Mouse (Mus musculus) granulocyte monocyte progenitor cell, adult 5-6 weeks (primary cell): ENCODE measurements around the gene Hipk1. TPM values are rescaled to one million over a fixed set of nuclear protein-coding genes. Genes with fewer than 3 reads are reported as not detected.
A peak's percentile ranks its signal among the peaks of the same experiment; 100 is the strongest.
"Not testable (repeated sequence)": the region's sequence is repeated elsewhere in the genome, so short reads cannot be mapped to it uniquely, and the experiment has no call there.

Experiments
- ATAC-seq: replicated peaks from 2 replicates; pipeline ENCODE4 v1.8.0; 2016; ENCODE audit warnings: mild to moderate bottlenecking, moderate TSS enrichment, inconsistent platforms; ENCODE audit not compliant: poor library complexity, severe bottlenecking
- total RNA-seq, 2 experiments: library from RNA; stranded (forward) in 1 of 2; stranded (reverse) in 1 of 2; fragments of 200-712, 200-1000 nt in 1 of 2; fragments of >200 nt in 1 of 2; fragmentation: Nextera tagmentation in 1 of 2; gene quantifications; 2 replicates each; pipeline ENCODE4 v1.2.3; 2014 to 2017

The Hipk1 gene
- total RNA-seq, 2 experiments from 2014 or later, result 56.8 to 96.0 TPM

GRCm38 (mm10) chr3:103799507-103799906 is 8.1 kb upstream of the Hipk1 start:
- no peak for ATAC-seq

DNA sequence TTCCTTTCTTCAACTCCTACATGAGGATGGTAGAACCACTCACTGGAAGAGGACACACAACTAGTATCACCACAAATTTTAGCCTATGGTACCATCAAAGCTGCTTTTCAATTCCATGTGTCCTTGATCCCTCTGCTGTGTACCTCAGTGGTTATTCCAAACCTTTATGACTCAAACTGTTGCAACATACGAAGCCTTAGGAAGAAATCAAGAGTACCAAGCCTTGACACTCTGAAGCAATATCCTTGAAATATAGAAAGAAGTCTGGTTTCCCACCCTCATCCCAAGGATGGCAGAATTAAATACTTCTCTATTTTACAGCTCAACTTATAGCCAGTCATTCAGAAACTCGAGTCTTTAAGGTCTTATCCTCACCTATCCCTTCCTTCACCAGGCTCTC is 5.0 kb upstream of the Hipk1 start:
- ATAC-seq, result peak; percentile 73

DNA sequence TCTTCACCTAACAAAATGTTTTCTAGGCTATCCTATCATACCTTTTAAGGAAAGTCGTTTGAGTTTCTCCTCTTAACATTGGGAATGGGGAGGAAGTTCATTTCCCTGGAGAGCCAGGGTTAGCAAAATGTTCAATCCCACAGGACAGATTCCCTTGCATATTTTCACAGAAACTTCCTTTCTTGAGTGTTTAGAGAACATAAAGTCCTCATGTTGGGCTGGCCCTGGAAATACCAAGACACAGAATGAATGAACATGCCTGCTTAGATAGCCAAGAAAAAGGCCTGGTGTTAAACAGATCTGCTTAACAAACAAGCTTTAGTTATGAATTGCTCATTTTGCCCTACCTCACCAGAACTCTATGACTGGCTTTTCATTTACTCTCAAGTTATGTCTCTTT is 1.2 kb upstream of the Hipk1 start:
- no peak for ATAC-seq

- not testable (repeated sequence) for ATAC-seq
Observed at GRCm38 (mm10) chr3:103792111-103792406, 696 bp upstream of the Hipk1 start.

GRCm38 (mm10) chr3:103790346-103791145 is 817 bp downstream of the Hipk1 start:
- ATAC-seq, result peak; percentile 7; the same call in 1 of the 2 replicates

- peak; percentile 10; the same call in 1 of the 2 replicates for ATAC-seq
Observed at GRCm38 (mm10) chr3:103789891-103790345, 1.4 kb downstream of the Hipk1 start.

- no peak for ATAC-seq
Observed at GRCm38 (mm10) chr3:103789096-103789495, 2.3 kb downstream of the Hipk1 start.

DNA sequence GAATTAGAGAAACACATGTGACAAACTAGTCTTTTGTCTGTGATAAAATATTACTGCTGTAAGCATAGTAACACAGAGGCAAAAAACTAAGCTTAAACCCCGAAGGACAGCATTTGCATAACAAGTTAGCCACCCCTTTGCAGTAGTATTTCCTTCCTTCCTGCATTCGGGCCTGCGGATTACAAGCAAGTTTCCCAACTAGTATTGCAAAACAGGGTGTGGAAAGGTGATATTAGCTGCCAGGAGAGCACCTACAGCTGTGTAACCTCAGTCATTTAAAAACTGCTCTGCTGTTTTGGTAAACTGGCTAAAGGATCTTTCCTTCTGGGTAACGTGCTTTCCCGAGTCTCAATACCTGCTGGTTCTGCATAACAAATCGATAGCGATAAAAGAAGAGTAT is 4.1 kb downstream of the Hipk1 start:
- peak; percentile 59 for ATAC-seq

DNA sequence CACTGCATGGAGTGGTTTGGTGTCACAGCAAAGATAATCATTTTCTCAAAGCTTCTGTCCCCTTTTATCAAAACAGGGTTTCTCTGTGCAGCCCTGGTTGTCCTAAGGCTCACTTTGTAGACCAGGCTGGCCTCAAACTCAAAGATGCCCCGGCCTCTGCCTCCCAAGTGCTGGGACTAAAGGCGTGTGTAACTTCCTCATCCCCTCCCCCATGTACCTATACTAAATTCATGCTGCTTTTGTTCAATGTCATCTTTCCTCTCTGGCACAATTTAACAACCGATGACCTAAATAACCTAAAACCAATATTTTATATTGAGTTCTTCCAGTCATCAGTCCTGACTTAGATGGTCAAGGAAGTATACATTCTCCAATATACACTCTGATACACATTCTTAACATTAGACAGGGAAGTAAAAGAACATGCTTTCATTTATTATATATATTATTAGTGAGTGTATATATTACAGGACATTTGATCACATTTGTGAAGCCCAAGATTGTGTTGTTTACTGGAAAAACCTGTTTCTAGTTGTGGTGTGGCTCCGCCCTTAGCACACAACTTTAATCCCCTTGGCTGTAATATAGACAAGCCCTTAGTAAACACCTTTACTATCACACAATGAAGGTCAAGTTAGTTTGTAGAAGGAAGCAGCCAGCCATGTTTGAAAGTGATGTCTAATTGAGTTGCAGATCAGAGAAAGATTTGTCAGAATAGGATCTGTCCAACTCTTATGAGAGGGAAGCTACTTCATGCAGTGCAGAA is 8.3 kb downstream of the Hipk1 start:
- no peak for ATAC-seq

DNA sequence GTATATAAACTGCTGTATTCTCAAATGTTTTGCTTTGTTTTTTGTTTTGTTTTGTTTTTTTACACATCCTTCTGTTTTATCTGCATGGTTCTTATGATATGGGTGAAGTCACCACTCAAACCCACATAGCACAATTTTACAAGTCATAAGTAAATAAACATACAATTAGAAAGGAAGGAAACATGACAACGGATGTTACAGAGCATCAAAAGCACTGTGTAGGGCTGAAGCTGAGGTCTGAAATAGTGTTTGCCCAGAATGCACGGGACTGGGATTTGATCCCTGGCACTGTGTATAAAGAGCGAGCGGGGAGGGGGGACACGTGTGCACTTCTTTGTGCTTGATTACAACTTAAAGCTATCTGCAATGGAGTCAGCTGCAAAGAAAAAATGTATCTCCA is 10.6 kb downstream of the Hipk1 start:
- no peak for ATAC-seq

DNA sequence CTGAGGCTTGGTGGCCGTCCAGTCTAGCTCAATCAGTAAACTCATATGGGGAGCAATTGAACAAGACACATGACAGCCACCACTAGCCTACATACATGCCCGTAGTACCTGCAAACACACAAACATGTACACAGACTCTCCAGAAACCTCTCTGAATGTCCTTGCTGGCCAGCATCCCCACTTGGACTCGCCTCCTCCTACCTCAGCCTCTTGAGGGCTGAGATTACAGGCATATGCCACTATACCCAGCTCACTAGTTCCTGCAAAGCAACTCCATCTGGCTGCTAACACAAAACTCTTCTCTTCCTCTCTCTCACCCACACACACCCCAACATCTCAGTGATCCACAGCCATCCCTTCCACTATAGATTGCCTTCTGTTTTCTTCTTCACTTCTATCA is 11.1 kb downstream of the Hipk1 start:
- no peak for ATAC-seq

- peak; percentile 56 for ATAC-seq
Observed at GRCm38 (mm10) chr3:103779183-103779582, 12.2 kb downstream of the Hipk1 start.

- ATAC-seq, result peak; percentile 60
Observed at GRCm38 (mm10) chr3:103778660-103779059, 12.7 kb downstream of the Hipk1 start.

GRCm38 (mm10) chr3:103777940-103778339 is 13.4 kb downstream of the Hipk1 start:
- no peak for ATAC-seq

- ATAC-seq, result peak; percentile 8; the same call in 1 of the 2 replicates
Observed at GRCm38 (mm10) chr3:103774009-103774408, 17.4 kb downstream of the Hipk1 start.

DNA sequence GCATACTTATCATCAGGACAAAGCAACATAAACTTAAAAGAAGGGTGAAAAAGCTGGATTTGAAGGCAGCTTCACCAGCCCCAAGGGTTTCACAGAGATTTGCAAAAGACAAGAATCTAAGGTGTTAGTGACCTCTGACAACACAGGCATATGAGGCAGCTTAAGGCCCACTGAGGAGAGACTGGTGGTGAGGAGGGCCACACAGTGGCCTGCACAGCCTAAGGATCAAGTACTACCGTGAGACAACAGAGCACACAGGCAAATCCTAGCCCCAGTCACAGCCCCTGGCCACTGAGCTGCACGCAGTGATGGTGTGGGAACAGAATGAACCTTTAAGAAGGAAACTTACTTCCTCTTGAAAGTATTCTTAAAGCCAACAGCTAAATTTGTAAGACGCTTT is 17.9 kb downstream of the Hipk1 start:
- ATAC-seq, result peak; percentile 57

DNA sequence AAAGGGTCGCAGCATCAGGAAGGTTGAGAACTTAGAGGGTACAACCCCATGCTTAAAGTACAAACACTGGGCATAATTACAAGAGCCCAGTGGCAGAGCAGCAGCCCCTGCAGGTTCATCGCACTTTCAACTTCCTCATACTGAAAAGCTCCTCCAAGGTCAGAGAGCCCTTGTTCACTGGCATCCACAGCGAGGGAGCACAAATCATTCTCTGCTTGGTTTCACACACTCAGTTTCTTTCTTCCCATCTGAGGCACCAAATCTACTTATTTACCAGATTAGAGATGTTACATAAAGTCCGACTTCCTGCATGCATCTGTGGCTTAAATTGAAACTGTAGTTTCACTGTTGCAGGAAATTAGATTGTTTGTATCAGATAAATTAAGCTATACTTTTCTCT is 18.5 kb downstream of the Hipk1 start:
- ATAC-seq, result peak; percentile 76

- ATAC-seq, result no peak
Observed at GRCm38 (mm10) chr3:103771531-103772130, 19.7 kb downstream of the Hipk1 start.

DNA sequence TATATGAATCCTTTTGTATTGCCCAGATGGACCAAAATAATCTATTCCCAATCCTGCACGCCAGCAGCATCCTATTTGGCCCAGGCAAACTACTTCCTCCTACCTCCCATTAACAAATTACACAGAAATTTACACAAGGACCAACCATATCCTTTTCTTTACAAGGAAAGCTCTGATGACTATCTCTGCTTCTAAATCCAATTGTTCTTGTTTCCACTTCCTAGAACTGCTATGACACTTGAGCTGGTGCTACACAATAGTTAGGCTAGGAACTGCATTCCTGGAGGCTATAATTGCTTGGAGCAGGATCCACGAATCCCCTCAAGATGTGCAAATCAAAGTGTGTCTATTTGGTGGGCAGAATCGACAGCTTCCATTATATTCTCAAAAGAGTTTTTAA is 24.6 kb downstream of the Hipk1 start:
- no peak for ATAC-seq

DNA sequence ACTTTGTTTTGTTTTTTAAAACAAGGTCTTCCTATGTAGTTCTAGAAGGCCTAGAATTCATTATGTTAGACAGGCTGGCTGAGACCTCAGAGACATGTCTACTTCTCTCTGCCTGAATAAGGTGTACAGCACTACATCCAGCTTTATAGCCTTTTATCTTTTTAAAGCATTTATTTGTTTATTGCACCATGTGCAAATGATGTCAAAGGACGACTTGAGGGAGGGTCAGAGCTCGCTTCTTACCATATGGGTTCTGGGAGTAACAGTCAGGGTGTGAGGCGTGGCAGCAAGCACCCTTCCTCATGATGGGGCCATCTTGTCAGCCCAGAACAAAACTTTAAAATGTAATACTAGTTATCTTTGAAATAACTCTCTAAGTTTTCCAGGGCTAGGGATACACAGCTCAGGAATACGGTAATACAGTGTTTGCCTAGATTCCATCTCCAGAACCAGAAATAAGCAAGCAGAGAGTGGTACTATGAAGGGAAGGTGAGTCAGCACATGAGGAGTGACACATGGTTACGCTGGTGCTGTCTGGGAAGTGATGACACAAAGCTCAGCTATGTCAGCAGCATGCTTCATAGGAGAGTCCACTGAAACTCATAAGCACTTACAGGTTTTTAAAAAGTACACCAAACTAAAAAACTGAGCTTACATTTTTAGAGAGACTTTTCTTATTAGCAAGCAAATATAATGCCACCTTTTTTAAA is 31.9 kb downstream of the Hipk1 start:
- ATAC-seq, result no peak

GRCm38 (mm10) chr3:103758456-103758855 is 32.9 kb downstream of the Hipk1 start:
- no peak for ATAC-seq
